Mouse (Mus musculus) testis, adult 2 months (tissue): ENCODE measurements around the gene Cacna2d4. TPM values are rescaled to one million over a fixed set of nuclear protein-coding genes. Genes with fewer than 3 reads are reported as not detected.
"Not testable (repeated sequence)": the region's sequence is repeated elsewhere in the genome, so short reads cannot be mapped to it uniquely, and the experiment has no call there.

Source experiments
- H3K27ac ChIP-seq: fragments of 200-500 bp; 2 replicates; pipeline ENCODE4 v1.5.1; 2012; ENCODE audit warnings: low read depth, low read length; ENCODE audit not compliant: control insufficient read depth, insufficient read depth
- H3K27me3 ChIP-seq: fragments of 200-500 bp; 2 replicates; pipeline ENCODE4 v1.6.1; 2012; ENCODE audit warnings: mild to moderate bottlenecking, low read length, moderate library complexity; ENCODE audit not compliant: control insufficient read depth, insufficient read depth
- H3K36me3 ChIP-seq: fragments of 200-500 bp; 2 replicates; pipeline ENCODE4 v1.6.1; 2012; ENCODE audit warnings: mild to moderate bottlenecking, low read length; ENCODE audit not compliant: control insufficient read depth, insufficient read depth
- H3K4me1 ChIP-seq: fragments of 200-500 bp; 2 replicates; pipeline ENCODE4 v1.6.1; 2012; ENCODE audit warnings: low read length; ENCODE audit not compliant: control insufficient read depth, insufficient read depth
- H3K4me3 ChIP-seq: fragments of 200-500 bp; 2 replicates; pipeline ENCODE4 v1.5.1; 2012; ENCODE audit warnings: low read depth, mild to moderate bottlenecking, low read length, moderate library complexity, mixed read lengths; ENCODE audit not compliant: control insufficient read depth
- CTCF ChIP-seq: fragments of 200-500 bp; IDR thresholded peaks from 2 replicates; pipeline ENCODE4 v1.5.1; 2012; ENCODE audit warnings: low read depth, mild to moderate bottlenecking, inconsistent platforms, low read length, moderate library complexity; ENCODE audit not compliant: control insufficient read depth, insufficient read depth, insufficient replicate concordance
- POLR2A ChIP-seq: fragments of 200-500 bp; IDR thresholded peaks from 2 replicates; pipeline ENCODE4 v1.6.1; 2012; ENCODE audit warnings: low read depth, mild to moderate bottlenecking, inconsistent platforms, low read length, moderate library complexity; ENCODE audit not compliant: control insufficient read depth
- polyA plus RNA-seq: library from polyadenylated mRNA; depleted of rRNA; stranded (reverse); fragments of >200 nt; gene quantifications from 2 replicates; pipeline ENCODE4 v1.2.3, GENCODE M21; 2012

Gene Cacna2d4
- polyA plus RNA-seq, 1 experiment: 0.05 TPM

- H3K4me3 ChIP-seq: no peak overlapping the region
- no peaks in the 10 kb centered on the region for H3K36me3 ChIP-seq
Measured at GRCm38 (mm10) chr6:119360925-119361702, 124.8 kb downstream of the Cacna2d4 start.

GRCm38 (mm10) chr6:119363593-119363992, 127.3 kb downstream of the Cacna2d4 start:
- no peaks in the 10 kb centered on the region for H3K27me3 ChIP-seq
- TF ChIP-seq POLR2A (no peak), CTCF (no peak)
- H3K36me3 ChIP-seq: no peaks in the 10 kb centered on the region
- no peak overlapping the region for H3K4me3 ChIP-seq
- H3K27ac ChIP-seq: no peak overlapping the region
- no peaks in the 10 kb centered on the region for H3K4me1 ChIP-seq

More at GRCm38 (mm10) chr6:119360925-119361702, 124.8 kb downstream of the Cacna2d4 start:
- TF ChIP-seq CTCF: no peak
- TF ChIP-seq POLR2A: no peak
- Histone ChIP-seq H3K27ac (no peak overlapping the region), H3K4me1 (no peaks in the 10 kb centered on the region), H3K27me3 (no peaks in the 10 kb centered on the region)

GRCm38 (mm10) chr6:119366800-119367199, 130.5 kb downstream of the Cacna2d4 start:
- H3K36me3 ChIP-seq, H3K27me3 ChIP-seq, H3K4me1 ChIP-seq, H3K27ac ChIP-seq, H3K4me3 ChIP-seq: not testable (repeated sequence)

- Histone ChIP-seq H3K4me3 (no peak overlapping the region), H3K27me3 (no peaks in the 10 kb centered on the region), H3K27ac (no peak overlapping the region), H3K36me3 (no peaks in the 10 kb centered on the region), H3K4me1 (no peaks in the 10 kb centered on the region)
- no peak for TF ChIP-seq CTCF
- no peak for TF ChIP-seq POLR2A
Measured at GRCm38 (mm10) chr6:119367382-119367781, 131.1 kb downstream of the Cacna2d4 start.

GRCm38 (mm10) chr6:119371624-119372023, 135.3 kb downstream of the Cacna2d4 start:
- H3K27me3 ChIP-seq: no peaks in the 10 kb centered on the region
- no peak overlapping the region for H3K4me3 ChIP-seq
- H3K27ac ChIP-seq: no peak overlapping the region
- TF ChIP-seq CTCF: no peak
- TF ChIP-seq POLR2A: no peak
- no peaks in the 10 kb centered on the region for H3K4me1 ChIP-seq
- H3K36me3 ChIP-seq: no peaks in the 10 kb centered on the region

- TF ChIP-seq POLR2A (no peak), CTCF (no peak)
- no peaks in the 10 kb centered on the region for H3K36me3 ChIP-seq
- H3K4me1 ChIP-seq: no peaks in the 10 kb centered on the region
- H3K27me3 ChIP-seq: no peaks in the 10 kb centered on the region
- H3K27ac ChIP-seq: no peak overlapping the region
- no peak overlapping the region for H3K4me3 ChIP-seq
Measured at GRCm38 (mm10) chr6:119372237-119372636, 135.9 kb downstream of the Cacna2d4 start.

GRCm38 (mm10) chr6:119373000-119373705, 136.8 kb downstream of the Cacna2d4 start:
- H3K4me3 ChIP-seq: no peak overlapping the region
- H3K4me1 ChIP-seq: no peaks in the 10 kb centered on the region
- TF ChIP-seq POLR2A: no peak
- TF ChIP-seq CTCF: no peak
- no peak overlapping the region for H3K27ac ChIP-seq
- H3K36me3 ChIP-seq: no peaks in the 10 kb centered on the region
- no peaks in the 10 kb centered on the region for H3K27me3 ChIP-seq

GRCm38 (mm10) chr6:119375035-119375434, 138.7 kb downstream of the Cacna2d4 start:
- Histone ChIP-seq H3K36me3 (no peaks in the 10 kb centered on the region), H3K27ac (no peak overlapping the region), H3K4me3 (no peak overlapping the region), H3K4me1 (no peaks in the 10 kb centered on the region), H3K27me3 (no peaks in the 10 kb centered on the region)
- TF ChIP-seq POLR2A (no peak), CTCF (no peak)
